Mouse (Mus musculus) hindbrain, embryonic 10.5 days (tissue): ENCODE measurements around the gene Sohlh2. TPM values are rescaled to one million over a fixed set of nuclear protein-coding genes. Genes with fewer than 3 reads are reported as not detected.
"Not testable (repeated sequence)": the region's sequence is repeated elsewhere in the genome, so short reads cannot be mapped to it uniquely, and the experiment has no call there.

ENCODE experiments used
- DNase-seq: peaks from one replicate; pipeline ENCODE4 v3.0.0-alpha.2; 2017; ENCODE audit warnings: low spot score
- H3K27ac ChIP-seq: fragments of 300-500 bp; sonication (generic); 2 replicates; pipeline ENCODE4 v1.5.1; 2016; ENCODE audit warnings: mild to moderate bottlenecking, moderate library complexity
- H3K27me3 ChIP-seq: fragments of 300-500 bp; sonication (generic); 2 replicates; pipeline ENCODE4 v1.6.1; 2016; ENCODE audit warnings: mild to moderate bottlenecking; ENCODE audit not compliant: poor library complexity, insufficient read depth, severe bottlenecking
- H3K36me3 ChIP-seq: fragments of 300-500 bp; sonication (generic); 2 replicates; pipeline ENCODE4 v1.6.1; 2016; ENCODE audit warnings: mild to moderate bottlenecking, moderate library complexity
- H3K4me1 ChIP-seq: fragments of 300-500 bp; sonication (generic); replicated peaks from 2 replicates; pipeline ENCODE4 v1.6.1; 2016; ENCODE audit warnings: mild to moderate bottlenecking
- H3K4me3 ChIP-seq: fragments of 300-500 bp; sonication (generic); 2 replicates; pipeline ENCODE4 v1.5.1; 2016; ENCODE audit warnings: mild to moderate bottlenecking, moderate library complexity
- H3K9me3 ChIP-seq: fragments of 300-500 bp; sonication (generic); 2 replicates; pipeline ENCODE4 v1.6.1; 2016; ENCODE audit warnings: mild to moderate bottlenecking, moderate library complexity
- WGBS: fragments of 180-500 bp; shearing (Covaris S2); methylation state at CpG from one replicate; pipeline ENCODE4 v1.1.7; 2016; 5-methylcytosine and 5-hydroxymethylcytosine counted together
- polyA plus RNA-seq: library from polyadenylated mRNA; unstranded; fragments of >200 nt; fragmentation: Nextera tagmentation; extraction: Ambion mirVana; gene quantifications from 2 replicates; pipeline ENCODE4 v1.2.1, GENCODE M21; 2016

Gene Sohlh2
- polyA plus RNA-seq, 1 experiment from 2014 or later = not detected

DNA sequence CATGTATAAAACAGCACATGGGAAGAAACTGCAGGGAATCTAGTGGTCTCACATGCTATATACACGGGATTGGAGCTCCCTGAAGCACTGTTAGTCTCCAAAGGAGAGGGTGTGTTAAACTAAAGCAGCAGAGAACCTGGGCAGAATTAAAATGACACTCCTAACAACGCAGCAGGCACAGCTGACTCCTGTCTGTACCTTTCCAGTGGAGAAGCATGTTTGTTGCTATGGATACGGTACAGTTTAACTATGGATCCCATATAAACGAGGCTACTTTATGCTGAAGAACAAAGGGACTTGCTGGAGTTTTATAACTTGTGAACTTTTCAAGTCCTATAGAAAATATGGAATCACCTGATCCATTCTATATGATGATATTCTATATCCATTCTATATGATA is 18.3 kb upstream of the Sohlh2 start:
- DNase-seq = no peak
- Histone ChIP-seq H3K4me1 (peaks cover 8% of the 10 kb centered on the region), H3K4me3 (no peak overlapping the region), H3K27me3 (peaks cover 16% of the 10 kb centered on the region; the same call in 1 of the 2 replicates), H3K27ac (no peak overlapping the region), H3K9me3 (no peaks in the 10 kb centered on the region), H3K36me3 (no peaks in the 10 kb centered on the region)
- WGBS = 84% methylated on average over 4 of the region's 4 CpGs

DNA sequence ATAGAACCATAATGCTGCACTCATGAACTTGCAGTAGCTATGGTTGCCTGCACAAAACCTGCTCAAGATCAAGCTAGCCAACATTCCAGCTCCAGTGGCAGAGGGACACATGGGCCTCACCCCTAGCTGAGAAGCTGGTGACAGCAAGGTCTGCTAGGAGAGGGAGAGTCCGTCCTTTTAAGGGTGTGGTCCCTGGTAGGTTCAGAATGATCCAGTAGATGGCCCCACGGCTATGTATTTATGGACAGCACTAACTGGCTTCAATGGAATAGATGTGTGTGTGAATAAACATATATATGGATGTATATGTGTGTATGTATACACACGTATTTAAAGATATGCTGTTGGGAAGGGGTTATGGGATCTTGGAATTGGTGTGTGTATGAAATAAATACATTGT is 9.3 kb upstream of the Sohlh2 start:
- Histone ChIP-seq H3K9me3 (no peaks in the 10 kb centered on the region), H3K36me3 (no peaks in the 10 kb centered on the region), H3K27me3 (no peaks in the 10 kb centered on the region), H3K4me1 (peaks cover 3% of the 10 kb centered on the region; the same call in 1 of the 2 replicates), H3K4me3 (no peak overlapping the region), H3K27ac (no peak overlapping the region)
- WGBS = 75% methylated on average over 3 of the region's 3 CpGs
- no peak for DNase-seq

DNA sequence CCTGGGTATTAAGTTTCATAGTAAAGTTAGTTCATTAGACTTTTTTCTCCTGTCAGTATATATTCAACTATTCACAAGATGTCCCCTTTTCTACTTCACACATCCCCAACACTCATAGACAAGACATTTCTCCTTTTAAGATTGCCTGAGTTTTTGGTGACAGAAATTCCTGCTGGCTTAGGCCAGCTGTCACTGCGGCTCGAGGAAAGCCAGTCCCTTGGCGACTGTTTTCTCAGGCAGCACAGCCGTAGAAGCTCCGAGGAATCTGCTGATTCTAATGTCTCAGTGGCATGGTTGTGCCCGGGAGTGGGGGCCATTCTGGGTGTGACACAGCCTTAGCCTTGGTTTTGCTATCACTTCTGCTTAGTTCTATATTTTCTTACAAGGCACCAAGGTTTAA is 4.6 kb upstream of the Sohlh2 start:
- H3K4me3 ChIP-seq = no peak overlapping the region
- no peaks in the 10 kb centered on the region for H3K27me3 ChIP-seq
- H3K9me3 ChIP-seq = peaks cover 5% of the 10 kb centered on the region; the same call in 1 of the 2 replicates
- no peak for DNase-seq
- H3K27ac ChIP-seq = no peak overlapping the region
- H3K36me3 ChIP-seq = no peaks in the 10 kb centered on the region
- 65% methylated on average over 6 of the region's 6 CpGs for WGBS
- peaks cover 21% of the 10 kb centered on the region for H3K4me1 ChIP-seq

DNA sequence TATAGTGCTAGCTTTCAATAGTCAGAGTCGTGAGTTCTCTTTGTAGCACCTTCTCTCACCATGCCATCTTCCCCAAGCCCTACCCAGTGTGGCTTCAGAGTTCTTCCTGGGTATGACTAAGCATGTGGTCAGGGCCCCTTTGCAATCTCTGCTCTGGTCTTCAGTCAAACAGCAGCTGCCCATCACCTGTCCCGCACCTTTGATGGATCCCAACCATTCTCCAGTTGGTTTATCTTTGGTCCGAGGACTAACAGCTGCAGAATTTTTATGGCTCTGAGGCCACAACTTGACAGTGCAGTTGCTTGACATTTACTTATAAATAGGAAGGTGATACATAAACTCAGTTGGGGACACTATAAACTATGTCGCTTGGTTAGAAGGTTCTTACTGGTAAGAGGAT is 9.8 kb downstream of the Sohlh2 start:
- Histone ChIP-seq H3K27ac (no peak overlapping the region), H3K4me1 (no peaks in the 10 kb centered on the region), H3K36me3 (no peaks in the 10 kb centered on the region), H3K9me3 (no peaks in the 10 kb centered on the region), H3K27me3 (no peaks in the 10 kb centered on the region), H3K4me3 (no peak overlapping the region)
- WGBS = 95% methylated on average over 4 of the region's 4 CpGs
- DNase-seq = no peak

DNA sequence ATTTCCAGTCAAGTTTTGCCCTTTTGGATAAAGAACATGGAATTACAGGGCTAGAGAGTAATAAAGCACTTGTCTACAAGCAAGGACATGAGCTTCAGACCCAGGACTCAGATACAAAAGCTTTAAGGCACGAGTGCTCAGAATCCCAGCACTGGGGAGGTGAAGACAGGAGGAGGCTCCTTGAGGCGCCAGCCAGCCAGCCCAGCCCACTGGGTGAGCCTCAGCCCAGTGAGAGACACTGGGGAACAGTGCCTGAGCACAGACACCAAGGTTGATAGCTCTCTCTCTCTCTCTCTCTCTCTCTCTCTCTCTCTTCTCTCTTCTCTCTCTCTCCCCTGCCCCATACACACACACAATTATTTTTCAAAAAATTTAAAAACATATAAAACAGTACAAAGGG is 11.5 kb downstream of the Sohlh2 start:
- WGBS = 56% methylated on average over 2 of the region's 2 CpGs
- no peak for DNase-seq
- H3K9me3 ChIP-seq = 0 out of 2 replicates have a peak, but pooled peaks cover 2% of the 10 kb centered on the region

DNA sequence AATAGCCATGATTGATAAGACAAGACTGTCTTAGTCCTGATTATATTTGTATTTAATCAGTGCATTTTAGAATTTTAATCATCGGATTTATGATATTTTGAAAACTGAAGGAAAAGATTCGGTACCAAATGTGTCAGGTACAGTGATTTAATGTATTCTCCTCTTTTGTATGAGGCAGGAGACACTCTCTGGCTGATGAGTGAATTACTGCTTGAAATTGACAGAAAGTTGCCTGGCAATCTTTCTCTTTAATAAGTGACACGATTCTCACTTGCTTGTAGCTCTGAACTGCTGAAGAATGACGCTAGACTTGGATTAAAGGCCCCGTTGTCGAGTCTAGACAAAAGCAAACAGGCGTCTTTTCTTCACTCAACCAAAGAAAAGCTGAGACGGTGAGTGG is 13.0 kb downstream of the Sohlh2 start:
- H3K4me3 ChIP-seq = no peak overlapping the region
- no peaks in the 10 kb centered on the region for H3K27me3 ChIP-seq
- H3K36me3 ChIP-seq = no peaks in the 10 kb centered on the region
- no peak for DNase-seq
- H3K27ac ChIP-seq = no peak overlapping the region
- no peaks in the 10 kb centered on the region for H3K4me1 ChIP-seq
- 75% methylated on average over 8 of the region's 8 CpGs for WGBS
- 0 out of 2 replicates have a peak, but pooled peaks cover 2% of the 10 kb centered on the region for H3K9me3 ChIP-seq

More for the DNA sequence above, 11.5 kb downstream of the Sohlh2 start:
- Histone ChIP-seq H3K27me3 (no peaks in the 10 kb centered on the region), H3K4me3 (no peak overlapping the region), H3K36me3 (no peaks in the 10 kb centered on the region), H3K4me1 (no peaks in the 10 kb centered on the region), H3K27ac (no peak overlapping the region)

DNA sequence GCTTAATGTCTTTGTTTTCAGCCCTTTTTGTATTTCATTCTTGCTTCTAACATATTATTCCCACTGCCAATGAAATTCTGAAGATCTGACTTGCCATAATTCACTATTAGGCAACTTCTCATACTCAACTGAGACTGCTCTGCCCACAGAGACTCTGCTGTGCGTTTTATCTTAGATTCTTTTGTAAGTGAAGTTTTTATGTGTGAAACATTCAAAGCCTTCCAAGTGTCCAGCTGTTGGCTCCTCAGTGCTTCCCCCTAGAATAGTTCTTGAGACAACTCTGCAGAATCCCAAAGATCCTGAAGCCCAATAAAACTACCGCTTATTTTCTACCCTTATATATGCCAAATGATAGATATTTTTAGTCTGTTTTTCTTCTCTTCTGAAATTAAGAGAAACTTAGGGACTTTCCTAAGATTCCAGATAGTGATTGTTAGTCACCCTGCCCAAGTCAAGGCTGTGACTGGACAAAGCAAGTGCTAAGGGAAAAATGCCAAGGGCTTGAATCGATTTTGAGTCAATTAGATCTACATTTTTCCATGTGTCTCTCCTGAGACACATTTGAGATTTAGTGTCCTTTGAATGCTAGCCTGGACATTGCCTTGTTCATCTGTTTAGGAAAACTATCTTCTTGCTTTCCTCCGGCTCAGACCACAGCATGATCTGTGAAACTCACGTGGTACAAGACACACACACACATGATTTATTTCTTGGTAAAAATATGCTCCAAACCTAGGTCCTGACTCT is 13.9 kb downstream of the Sohlh2 start:
- Histone ChIP-seq H3K27me3 (no peaks in the 10 kb centered on the region), H3K27ac (no peak overlapping the region), H3K36me3 (no peaks in the 10 kb centered on the region), H3K9me3 (0 out of 2 replicates have a peak, but pooled peaks cover 2% of the 10 kb centered on the region), H3K4me3 (no peak overlapping the region), H3K4me1 (no peaks in the 10 kb centered on the region)
- DNase-seq = no peak
- 88% methylated on average over 5 of the region's 5 CpGs for WGBS

DNA sequence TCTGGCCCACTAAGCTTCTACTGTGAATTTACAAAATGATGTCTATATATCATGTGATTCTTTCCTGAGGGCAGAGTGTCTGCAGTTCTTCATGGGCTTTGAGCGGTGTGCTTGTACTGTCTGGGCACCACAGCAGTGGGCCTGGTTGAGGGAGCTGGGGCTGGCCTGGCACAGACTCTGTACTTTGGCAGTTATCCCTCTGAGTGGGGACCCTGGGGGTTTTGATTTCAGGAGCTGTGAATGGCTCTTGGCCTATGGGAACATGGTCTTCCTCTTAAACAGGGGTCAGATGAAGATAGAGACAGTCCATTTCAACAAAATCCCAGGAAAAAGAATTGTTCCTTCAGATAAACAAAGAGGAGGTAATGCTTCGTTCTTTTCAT is 14.5 kb downstream of the Sohlh2 start:
- no peak overlapping the region for H3K4me3 ChIP-seq
- no peaks in the 10 kb centered on the region for H3K4me1 ChIP-seq
- no peak overlapping the region for H3K27ac ChIP-seq
- 96% methylated on average over 2 of the region's 2 CpGs for WGBS
- no peak for DNase-seq
- 0 out of 2 replicates have a peak, but pooled peaks cover 2% of the 10 kb centered on the region for H3K9me3 ChIP-seq
- H3K27me3 ChIP-seq = no peaks in the 10 kb centered on the region
- no peaks in the 10 kb centered on the region for H3K36me3 ChIP-seq

DNA sequence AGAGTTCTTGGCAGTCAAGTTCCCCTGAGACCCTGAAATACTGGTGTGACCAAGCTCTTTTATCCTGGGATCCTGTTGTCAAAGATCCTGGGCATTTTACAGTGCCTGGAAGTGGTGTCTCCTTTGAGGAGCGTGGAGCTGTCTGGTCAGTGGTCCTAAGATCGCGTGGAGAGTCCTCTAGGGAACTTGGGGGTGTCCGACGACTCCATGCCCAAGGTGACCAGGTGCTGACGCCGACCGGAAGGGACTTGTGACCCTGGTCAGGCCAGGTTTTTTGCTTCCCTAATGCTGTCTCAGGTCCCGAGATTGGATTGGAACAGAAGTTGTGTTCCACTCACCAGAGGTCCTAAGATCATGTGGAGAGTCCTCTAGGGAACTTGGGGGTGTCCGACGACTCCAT is 21.8 kb downstream of the Sohlh2 start:
- WGBS = 94% methylated on average over 11 of the region's 11 CpGs
- H3K9me3 ChIP-seq, DNase-seq, H3K27me3 ChIP-seq, H3K36me3 ChIP-seq, H3K4me1 ChIP-seq, H3K27ac ChIP-seq, H3K4me3 ChIP-seq: not testable (repeated sequence)

DNA sequence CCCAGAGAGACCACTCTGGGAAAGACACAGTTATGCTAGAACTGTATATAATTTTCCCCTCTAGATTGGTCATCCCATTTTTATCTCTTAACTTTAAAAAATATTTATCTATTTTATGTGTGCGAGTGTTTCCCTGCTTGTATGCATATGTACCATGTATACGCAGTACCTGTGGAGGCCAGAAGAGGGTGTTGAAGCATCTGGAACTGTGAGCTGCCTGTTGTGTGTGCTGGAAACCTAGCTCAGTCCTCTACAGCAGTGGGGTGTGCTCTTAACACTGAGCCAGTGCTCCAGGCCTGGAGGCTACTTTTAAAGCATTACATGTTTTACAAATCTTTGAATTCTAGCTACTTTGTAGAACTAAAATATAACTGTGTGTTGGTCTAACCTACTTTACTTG is 24.6 kb downstream of the Sohlh2 start:
- no peak overlapping the region for H3K27ac ChIP-seq
- no peaks in the 10 kb centered on the region for H3K27me3 ChIP-seq
- 0 out of 2 replicates have a peak, but pooled peaks cover 2% of the 10 kb centered on the region for H3K9me3 ChIP-seq
- H3K4me3 ChIP-seq = no peak overlapping the region
- H3K36me3 ChIP-seq = no peaks in the 10 kb centered on the region
- WGBS = 95% methylated on average over 2 of the region's 2 CpGs
- no peak for DNase-seq
- 0 out of 2 replicates have a peak, but pooled peaks cover 3% of the 10 kb centered on the region for H3K4me1 ChIP-seq

DNA sequence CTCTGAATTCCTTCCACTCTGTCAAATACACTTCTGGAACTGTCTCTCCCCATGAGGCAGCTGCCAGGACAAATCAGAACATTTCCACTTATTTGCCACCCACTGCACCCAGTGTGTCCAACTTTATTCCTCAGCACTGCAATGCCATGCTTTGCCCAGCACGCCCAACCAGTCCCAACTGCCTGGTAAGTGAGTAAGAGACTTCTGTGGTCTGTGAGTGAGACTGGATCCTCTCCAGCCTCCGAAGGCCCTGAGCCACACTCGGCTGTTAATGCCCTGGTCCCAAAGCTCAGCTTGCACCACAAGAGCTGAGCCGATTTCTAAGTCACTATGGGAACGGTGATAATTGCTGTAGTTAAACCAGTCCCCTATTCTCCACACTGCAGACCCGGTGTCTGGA is 25.8 kb downstream of the Sohlh2 start:
- Histone ChIP-seq H3K4me1 (0 out of 2 replicates have a peak, but pooled peaks cover 8% of the 10 kb centered on the region), H3K36me3 (no peaks in the 10 kb centered on the region), H3K27ac (no peak overlapping the region), H3K4me3 (no peak overlapping the region), H3K27me3 (no peaks in the 10 kb centered on the region), H3K9me3 (0 out of 2 replicates have a peak, but pooled peaks cover 2% of the 10 kb centered on the region)
- 72% methylated on average over 6 of the region's 6 CpGs for WGBS
- no peak for DNase-seq

DNA sequence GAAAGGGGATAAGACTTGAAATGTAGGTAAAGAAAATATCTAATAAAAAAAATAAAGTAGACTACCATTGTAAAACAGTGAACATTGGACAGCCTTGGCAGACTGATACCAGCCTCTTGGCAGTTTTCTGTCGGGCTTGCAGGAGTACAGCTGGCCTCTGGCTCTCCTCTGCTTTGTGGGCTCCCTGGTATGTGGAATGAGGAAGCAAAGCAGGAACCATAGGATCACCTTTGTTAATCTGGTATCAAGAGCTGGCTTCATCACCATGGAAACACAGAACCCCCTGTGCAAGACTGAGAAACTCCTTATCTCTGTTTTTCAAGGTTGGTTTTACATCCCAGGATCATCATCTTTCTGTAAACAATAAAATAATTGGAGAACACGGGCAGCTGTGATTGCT is 30.4 kb downstream of the Sohlh2 start:
- no peak overlapping the region for H3K27ac ChIP-seq
- 0 out of 2 replicates have a peak, but pooled peaks cover 11% of the 10 kb centered on the region for H3K4me1 ChIP-seq
- H3K9me3 ChIP-seq = no peaks in the 10 kb centered on the region
- DNase-seq = no peak
- H3K36me3 ChIP-seq = no peaks in the 10 kb centered on the region
- WGBS = 39% methylated on average over 2 of the region's 2 CpGs
- no peak overlapping the region for H3K4me3 ChIP-seq
- H3K27me3 ChIP-seq = no peaks in the 10 kb centered on the region

DNA sequence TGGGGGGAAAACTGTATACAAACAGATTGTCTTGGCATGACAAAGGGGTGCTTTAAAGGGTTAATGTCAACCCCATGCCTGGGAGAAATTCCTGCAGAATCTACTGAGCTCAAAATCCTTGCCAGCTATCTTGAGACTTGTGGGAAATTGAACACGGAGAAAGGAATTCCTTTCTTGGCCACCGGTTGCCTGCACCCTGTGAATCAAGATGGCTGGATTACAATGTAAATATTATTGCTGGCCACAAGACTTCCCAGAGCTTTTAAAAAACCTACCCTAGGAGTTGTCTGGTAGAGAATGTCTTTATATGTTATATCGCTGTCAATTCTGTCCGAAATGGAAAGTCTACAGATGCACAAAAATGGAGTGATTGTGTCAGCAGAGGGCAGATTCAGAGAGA is 32.0 kb downstream of the Sohlh2 start:
- H3K36me3 ChIP-seq = no peaks in the 10 kb centered on the region
- DNase-seq = no peak
- no peaks in the 10 kb centered on the region for H3K27me3 ChIP-seq
- 0 out of 2 replicates have a peak, but pooled peaks cover 8% of the 10 kb centered on the region for H3K4me1 ChIP-seq
- H3K27ac ChIP-seq = no peak overlapping the region
- 58% methylated on average over 4 of the region's 4 CpGs for WGBS
- H3K4me3 ChIP-seq = no peak overlapping the region
- no peaks in the 10 kb centered on the region for H3K9me3 ChIP-seq
